Mouse (Mus musculus) mesoderm, embryonic 11.5 days (tissue): ENCODE results near the gene Slc37a3.
A peak's percentile ranks its signal among the peaks of the same experiment; 100 is the strongest.
"Not testable (repeated sequence)": the region's sequence is repeated elsewhere in the genome, so short reads cannot be mapped to it uniquely, and the experiment has no call there.

ENCODE experiments used
- DNase-seq: peaks from one replicate; pipeline ENCODE4 v3.0.0-alpha.2; 2012; ENCODE audit warnings: low read depth, low spot score

The Slc37a3 gene

DNA sequence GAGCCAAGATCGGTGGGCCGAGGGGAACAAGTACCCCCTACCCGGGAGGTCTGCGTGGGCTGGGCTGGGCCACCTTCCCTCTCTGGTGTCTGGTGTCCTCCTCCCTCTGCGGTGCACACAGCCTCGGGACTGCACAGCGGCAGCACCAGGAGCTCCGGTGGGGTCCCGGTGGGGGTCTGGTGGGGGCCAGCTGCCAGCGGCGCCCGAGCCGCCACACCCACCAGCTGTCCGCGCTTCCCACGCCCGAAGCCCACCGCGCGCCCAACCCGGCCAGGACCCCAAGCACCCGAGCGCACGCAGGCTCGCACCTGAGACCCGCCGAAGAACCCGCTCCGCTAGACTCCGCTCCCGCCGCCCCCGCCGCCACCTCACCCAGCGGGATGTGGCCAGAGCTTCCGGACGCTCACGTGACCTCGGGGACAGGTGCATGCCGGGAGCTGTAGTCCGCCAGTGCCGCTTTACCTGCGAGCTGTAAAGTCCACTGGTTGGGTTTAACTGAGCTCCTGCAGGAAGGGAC lies at the start of gene Slc37a3:
TSS of gene Slc37a3 (minus strand) at position 365 of the 517 bp plus-strand sequence.
- DNase-seq = peak; percentile 84

DNA sequence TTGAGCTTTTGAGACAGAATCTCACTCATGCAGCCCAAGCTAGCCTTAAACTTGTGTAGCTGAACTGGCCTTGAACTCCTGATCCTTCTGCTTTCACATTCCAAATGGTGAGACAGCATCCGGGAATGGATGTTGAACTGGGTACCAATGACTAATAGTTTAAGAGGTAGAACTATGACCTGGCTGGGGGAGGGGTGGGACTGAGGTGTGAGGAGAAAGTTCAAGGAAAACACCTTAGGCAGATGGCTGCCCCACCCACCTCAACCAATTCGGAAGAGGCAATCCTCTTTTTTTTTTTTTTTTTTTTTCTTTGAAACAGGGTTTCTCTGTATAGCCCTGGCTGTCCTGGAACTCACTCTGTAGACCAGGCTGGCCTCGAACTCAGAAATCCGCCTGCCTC lies 49.2 kb upstream of the Slc37a3 start:
- DNase-seq = no peak

DNA sequence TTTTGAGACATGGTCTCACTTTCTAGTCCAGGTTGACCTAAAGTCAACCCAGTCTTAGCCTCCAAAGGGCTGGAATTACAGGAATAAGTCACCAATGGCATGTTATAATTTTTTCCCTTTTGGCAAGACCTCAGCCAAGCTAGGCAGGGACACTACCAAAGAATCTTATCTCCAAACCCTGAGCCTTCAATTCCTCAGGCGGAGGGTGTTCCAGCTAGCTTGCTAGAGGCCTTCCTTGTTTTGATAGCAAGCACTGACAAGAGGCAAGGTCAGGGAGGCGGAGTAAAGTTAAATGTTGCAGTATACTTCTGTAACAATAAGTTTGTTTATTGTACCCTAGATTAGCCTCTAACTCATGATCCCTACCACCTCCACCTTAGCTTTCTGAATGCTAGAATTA lies 47.7 kb upstream of the Slc37a3 start:
- DNase-seq = no peak

DNA sequence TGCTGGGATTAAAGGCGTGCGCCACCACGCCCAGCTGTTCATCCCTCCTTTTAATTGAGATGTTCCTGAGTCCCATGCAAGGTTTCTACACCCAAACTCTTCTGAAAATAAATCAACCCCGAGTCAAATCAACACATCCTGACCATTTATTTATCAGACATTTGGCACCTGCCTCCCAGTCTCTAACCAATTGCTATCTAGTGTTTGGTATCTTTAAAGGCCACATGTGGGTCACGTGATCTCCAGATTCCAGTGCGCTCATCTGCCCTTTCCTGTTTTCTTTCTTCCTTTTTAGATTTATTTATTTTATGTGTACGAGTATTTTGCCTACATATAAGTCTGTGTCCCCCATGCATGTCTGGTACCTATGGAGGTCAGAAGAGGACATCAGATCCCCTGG lies 46.2 kb upstream of the Slc37a3 start:
- DNase-seq = no peak

DNA sequence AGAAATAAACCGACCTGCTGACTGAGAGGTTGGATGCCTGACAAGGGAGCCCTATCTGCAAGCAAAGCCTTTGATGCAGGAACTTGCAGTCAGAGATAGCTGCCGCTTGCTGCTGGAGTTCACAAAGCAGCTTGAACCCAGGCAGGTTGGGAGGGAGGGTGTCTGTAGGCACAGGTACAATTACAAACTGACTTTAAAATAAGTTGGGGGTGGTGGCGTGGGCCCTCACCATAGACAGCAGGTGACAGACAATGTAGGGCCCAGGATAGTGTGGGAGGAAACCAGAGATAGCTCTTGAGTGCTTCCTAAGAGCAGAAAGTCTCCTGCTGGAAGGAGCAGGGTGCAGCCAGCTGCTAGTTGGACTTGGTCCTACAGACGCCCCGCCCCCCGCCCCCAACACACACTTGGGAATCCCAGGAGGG lies 45.7 kb upstream of the Slc37a3 start:
- DNase-seq = no peak

DNA sequence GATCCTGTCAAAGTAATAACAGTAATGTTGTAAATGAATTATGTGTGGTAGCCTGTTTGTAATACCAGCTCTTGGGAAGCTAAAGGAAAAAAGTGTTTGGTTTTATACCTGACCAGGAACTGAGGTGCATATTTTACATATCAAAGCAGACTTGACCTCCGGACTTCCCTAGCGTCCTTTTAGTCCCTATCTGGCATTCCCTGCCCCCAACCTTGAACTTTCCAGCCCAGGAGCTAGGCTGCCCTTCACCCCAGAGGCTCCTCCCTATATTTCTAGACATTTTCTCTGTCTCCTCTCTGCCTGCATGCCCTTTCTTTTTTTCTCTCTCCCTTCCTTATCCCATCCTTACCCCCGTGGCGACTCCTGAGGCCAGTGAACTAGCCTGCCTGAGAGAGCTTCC lies 43.4 kb upstream of the Slc37a3 start:
- DNase-seq = no peak

DNA sequence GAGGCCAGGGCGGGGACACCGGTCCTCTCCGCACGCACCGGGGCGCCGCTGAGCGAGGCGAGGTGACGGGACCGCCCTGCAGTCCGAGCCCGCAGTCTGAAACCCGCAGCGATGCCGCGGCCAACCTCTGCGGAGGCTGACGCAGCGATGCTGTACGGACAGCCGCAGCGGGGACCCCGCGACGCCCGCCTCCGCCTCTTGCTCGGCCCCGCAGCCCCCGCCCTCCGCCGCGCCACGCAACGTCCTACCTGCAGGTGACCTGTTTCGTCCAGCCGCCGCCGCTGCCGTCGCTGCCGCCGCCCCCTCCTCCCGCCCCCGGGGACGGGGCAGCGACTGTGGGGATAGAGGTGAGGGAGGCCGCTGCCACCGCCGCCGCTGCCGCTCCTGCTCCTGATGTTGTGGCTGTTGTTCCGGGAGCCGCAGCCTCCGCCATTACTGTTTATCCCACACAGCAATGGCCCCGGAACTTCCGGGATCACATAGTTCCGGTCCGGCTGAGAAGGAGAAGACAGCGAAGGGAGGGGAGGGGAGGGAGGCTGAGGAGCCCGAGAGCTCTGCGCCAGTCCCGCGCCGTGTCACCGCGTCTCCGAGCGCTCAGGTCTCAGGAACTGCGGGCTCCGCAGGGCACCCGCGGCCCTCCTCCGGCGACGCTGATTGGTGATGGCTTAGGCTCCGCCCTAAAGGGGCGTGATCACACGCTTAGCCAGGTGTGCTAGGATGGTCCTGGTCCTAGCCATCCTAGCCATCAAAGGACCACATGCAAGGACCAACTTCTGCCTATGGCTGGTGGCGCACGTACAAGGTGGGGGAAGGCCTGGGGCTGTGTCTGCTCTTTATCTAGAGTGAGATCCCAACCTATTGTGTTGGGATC lies 42.6 kb upstream of the Slc37a3 start, which contains the start of gene Mkrn1:
TSS of gene Mkrn1 (minus strand) at position 612 of the 871 bp plus-strand sequence.
- DNase-seq = peak; percentile 86

DNA sequence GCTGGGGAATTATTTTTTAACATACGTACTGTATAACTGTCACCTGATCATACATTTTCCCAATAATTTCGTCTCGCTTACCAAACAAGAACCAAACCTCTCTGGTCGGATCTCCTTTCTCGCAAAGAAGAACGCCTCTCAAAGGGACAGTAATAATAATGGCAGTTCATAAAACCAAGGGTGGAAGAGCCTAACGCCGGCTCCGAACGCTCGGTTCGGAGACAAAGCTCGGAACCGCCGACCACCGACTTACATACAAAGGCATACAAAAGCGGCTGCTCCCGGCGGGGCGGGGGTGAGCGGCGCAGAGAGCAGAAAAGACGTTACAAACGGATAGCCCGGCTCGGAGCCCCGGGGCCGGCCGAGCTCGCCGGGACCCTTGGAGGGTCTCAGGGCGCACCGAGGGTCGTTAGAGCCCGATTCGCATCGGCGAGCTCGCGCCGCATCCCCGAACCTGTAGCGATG lies 41.9 kb upstream of the Slc37a3 start:
- DNase-seq = no peak

DNA sequence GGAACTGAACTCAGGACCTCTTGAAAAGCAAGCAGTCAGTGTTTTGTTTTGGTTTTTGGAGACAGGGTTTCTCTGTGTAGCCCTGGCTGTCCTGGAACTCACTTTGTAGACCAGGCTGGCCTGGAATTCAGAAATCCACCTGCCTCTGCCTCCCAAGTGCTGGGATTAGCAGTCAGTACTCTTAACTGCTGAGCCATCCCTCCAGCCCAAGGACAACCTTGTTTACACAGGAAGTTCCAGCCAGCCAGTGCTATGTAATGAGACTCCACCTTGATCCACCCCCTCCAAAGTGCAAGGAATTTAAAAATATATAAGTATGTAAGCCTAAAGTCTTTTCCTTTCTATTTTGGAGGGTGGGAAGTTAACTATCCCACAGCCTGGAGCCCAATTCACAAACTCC lies 39.2 kb upstream of the Slc37a3 start:
- not testable (repeated sequence) for DNase-seq

DNA sequence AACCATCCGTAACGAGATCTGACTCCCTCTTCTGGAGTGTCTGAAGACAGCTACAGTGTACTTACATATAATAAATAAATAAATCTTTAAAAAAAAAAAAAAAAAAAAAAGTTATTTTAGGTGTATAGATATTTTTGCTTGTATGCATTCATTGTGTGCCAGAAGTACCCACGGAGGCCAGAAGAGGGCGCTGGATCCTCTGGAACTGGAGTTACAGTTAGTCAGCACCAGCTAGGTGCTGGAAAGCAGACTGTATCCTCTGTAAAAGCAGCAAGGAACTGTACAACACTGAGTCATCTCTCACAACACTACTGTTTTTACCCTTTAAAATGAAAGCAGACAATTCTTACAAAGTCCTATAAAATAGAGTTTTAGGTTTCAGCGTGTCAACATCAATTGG lies 38.3 kb upstream of the Slc37a3 start:
- peak; percentile 67 for DNase-seq

DNA sequence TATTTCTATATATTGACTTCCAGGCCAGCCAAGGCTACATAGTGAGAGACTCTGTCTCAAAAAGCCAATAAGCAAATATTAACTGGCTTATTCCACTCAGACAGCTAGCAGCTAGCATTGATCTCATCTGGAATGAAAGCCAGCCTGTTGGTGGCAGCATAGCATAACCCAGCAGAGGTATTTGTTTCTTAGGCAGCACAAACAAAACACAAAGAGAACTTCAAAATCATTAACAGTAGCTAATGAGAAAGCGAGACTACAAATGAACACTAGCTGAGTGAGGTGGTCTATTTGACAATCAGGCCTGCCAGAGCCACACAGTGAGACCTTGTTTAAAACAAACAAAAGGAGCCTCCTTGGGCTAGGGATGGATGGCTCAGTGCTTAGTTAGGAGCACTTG lies 36.6 kb upstream of the Slc37a3 start:
- no peak for DNase-seq

DNA sequence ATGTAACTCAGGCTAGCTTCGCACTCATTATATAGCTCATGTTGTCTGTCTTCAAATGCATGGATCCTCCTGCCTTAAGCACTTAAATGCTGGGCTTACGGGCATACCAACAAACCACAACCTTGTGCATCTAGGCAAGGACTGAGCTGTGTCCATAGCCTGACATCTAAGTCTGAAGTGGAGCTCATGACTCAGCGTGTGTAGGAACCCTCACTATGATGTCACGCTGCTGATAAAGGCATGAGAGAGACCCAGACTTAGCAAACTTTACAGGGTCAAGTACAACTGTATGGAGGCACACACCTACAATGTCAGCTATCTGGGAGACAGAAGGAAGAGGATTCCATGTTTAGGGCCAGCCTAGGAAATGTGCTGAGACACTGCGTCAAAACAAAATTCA lies 29.0 kb upstream of the Slc37a3 start:
- no peak for DNase-seq

DNA sequence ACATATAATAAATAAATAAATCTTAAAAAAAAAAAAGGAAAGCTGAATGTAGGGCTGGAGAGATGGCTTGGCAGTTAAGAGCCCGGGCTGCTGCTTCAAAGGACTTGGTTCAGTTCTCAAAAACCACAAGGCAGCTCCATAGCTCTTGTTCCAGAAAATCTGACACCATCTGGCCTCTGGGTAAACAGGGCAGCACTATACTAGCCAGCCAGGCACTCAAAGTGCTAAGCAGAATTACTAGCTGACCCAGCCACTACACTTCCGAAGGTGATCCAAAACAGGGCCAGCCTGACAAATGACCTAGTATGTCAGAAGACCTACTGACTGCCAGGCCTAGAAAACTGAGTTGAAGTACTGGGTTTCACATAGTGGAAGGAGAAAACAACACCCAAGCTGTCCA lies 25.7 kb upstream of the Slc37a3 start:
- DNase-seq = no peak

DNA sequence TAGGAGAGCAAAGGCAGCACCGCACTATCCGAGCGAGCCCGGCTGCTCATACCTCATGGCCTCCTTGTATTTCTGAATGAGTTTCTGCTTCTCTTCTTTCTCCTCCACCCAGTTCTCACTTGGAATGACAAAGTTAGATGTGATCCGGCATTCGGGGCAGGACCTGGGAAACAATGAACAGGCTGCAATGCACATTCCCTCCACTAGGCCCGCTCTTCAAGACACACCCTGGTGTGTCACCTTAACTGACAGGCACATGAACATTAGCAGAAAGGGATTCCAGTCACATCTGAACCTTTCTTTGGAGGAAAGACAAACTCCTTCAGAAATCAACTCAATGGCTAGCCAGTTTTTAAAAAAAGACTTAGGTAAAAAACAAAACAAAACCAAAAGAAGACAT lies 22.9 kb upstream of the Slc37a3 start:
- DNase-seq = peak; percentile 71

DNA sequence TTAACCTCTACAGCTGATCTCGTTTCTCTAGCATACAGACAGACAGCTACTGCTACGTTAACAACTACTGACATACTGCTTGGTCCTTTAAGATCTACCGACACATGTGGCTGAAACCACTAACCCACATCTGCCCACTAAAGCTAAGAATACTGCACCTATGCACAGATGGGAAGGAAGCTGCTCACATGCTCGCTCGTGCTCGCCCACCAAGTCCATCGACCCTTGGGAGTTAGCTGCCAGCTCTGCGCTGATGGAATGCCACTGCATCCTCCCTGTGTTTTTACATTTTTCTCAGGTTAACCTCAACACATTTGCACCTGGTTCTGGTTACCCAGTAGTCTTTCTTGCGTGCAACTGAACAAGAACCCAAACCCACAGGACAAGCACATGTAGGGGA lies 20.9 kb upstream of the Slc37a3 start:
- DNase-seq = no peak

DNA sequence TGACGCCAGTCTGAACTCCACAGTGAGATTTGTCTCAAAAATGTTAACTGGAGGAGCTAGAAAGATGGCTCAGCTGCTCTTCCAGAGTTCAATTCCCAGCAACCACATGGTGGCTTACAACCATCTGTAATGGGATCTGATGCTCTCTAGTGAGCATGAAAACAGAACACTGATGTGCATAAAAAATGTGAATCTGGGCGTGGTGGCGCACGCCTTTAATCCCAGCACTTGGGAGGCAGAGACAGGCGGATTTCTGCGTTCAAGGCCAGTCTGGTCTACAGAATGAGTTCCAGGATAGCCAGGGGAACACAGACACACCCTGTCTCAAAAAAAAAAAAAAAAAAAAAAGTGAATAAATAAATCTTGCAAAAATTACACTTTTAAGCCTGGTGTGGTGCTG lies 19.6 kb upstream of the Slc37a3 start:
- no peak for DNase-seq

DNA sequence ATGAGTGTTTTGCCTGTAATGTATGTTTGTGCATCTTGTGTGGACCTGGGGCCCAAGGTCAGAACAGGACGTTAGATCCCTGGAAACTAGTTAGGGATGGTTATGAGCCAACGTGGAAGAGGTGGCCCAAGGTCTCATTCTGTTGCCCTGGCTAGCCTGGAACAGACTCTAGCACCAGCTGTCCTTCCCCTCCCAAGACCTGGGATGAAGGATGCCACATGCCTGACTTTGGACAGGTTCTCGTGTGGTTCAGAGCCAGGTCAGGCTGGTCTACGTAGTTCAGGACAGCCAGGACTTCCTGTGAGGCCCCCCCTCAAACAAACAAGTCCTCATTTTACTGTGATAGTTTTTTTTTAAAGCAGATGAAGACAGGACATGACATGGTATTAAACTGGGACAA lies 18.4 kb upstream of the Slc37a3 start:
- DNase-seq = no peak

DNA sequence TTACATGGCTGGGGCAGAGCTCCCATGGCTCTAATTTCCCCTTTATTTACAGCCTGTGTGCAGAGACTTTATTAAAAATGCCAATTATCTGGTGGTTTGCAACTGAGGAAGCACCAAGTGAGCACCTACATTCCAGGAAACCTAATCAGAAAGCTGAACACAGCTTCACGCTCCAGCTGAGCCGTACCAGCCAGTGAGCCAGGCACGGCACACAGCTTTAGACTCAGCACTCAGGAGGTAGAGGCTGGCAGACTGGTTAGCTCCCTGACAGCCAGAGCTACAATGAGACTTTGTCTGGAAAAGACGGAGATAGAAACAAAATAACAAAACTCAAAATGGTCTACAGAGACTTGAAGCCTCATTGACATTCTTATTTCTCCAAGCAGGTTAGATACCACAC lies 18.0 kb upstream of the Slc37a3 start:
- no peak for DNase-seq

DNA sequence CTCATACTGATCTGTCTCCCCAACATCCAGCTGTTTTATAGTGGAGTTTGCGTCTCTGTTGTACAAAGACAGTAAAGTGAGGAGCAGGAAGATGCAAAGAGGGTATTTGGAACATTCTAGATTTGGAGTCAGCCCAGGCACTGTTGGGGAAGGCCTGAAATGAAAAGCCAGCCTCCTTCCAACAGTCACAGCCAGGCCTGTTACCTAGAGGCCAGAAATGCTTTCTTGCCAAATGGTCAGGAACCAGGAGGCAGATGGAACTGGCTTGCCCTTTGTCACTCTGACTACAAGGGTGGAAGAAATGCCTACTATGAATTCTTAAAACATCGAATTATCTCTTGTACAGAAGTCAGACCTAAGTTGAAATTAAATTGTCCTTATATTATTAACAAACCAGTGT lies 12.5 kb upstream of the Slc37a3 start:
- no peak for DNase-seq

DNA sequence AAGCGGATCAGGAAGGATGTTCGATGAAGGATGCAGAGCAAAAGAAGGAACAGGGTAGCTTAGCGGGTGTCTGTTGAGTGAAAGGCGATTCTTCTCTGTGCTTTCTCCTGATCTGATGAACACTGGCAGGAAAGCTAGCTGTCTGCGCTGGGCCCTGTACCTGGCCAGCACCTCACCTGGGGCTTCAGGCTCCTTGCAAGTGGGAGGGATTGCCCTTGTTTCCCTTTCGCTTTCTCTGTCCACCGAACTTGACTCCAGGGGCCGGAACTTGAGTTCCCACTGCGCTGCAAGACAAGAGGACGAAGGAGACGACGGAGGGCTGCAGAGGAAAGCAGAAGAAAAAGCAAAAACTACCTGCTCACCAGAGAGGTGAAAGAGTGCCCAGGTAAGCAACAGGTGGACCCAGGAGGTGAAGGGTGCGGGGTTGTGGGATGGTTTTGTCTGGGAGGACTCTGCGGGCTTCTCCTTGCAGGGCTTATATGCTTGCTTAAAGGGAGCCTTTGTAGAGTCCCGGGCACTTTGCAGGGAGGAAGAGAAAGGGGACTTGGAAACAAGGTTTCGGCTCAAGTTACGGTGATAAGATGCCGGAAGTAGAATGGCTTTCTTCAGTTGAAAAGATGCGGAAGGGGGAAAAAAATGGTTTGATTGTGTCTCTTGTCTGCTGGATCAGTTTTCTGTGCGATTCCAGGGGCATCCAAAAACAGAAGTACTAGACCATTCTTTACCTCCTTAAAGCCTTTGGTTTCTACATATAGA lies 3.8 kb upstream of the Slc37a3 start, which contains the start of gene Rab19:
TSS of gene Rab19 (plus strand) at position 51 of the 756 bp plus-strand sequence.
- no peak for DNase-seq

DNA sequence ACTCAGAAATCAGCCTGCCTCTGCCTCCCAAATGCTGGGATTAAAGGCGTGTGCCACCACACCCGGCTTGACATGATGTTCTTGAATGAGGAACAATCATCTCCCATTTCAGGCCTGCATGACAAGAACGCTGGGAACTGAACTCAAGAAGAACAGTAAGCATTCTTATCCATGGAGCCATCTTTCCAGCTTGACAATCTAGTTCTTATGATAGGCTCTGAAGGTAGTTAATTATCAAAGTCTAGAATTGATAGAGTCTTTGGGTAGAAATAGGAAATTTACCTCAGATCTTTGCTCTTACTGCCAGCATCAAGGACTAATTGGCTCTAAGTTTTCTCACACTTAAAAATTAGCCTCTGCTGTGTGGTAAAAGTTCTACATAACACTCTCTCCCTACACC lies 2.8 kb upstream of the Slc37a3 start:
- DNase-seq = no peak

DNA sequence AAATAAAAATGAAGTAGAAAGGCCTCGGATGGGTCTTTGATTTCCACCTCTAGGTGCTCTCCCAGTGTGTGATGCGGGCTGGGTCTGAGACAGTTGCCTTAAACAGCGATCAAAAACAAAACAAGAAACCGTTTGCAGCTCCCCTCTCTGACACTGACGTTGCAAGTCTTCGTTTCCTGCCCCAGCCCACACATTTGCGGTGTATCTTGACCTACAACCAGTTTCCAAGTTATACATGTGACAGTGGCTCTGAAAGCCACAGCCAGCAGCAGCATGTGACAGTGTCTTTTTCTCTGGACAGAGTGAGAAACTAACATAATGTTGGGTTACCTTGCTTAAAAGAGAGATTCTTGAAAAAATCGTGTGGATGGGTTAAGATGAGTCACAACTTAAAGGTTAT lies 2.3 kb upstream of the Slc37a3 start:
- DNase-seq = no peak
